Mouse (Mus musculus) ZHBTc4 (cell line): Measurements from ENCODE around the gene Oard1.
A peak's percentile ranks its signal among the peaks of the same experiment; 100 is the strongest.

Source experiments
- DNase-seq: peaks from one replicate; pipeline ENCODE4 v3.0.0-alpha.2; 2011; ENCODE audit warnings: low read depth, low spot score

The Oard1 gene

GRCm38 (mm10) chr17:48409380-48410298 lies at the start of gene Oard1, which contains the start of gene Nfya:
TSS of gene Oard1 (plus strand) at chr17:48410014.
TSS of gene Nfya (minus strand) at chr17:48409906.
- DNase-seq: peak; percentile 100

- DNase-seq: no peak
These were observed 49.4 kb upstream of the Oard1 start for GRCm38 (mm10) chr17:48360462-48360861.

GRCm38 (mm10) chr17:48362346-48362745 lies 47.5 kb upstream of the Oard1 start:
- DNase-seq: no peak

- no peak for DNase-seq
These were observed 46.8 kb upstream of the Oard1 start for GRCm38 (mm10) chr17:48362966-48363365.

- DNase-seq: no peak
These were observed 46.3 kb upstream of the Oard1 start for GRCm38 (mm10) chr17:48363421-48363965.

- DNase-seq: peak; percentile 65
These were observed 44.2 kb upstream of the Oard1 start for GRCm38 (mm10) chr17:48365511-48366155.

- DNase-seq: no peak
These were observed 43.0 kb upstream of the Oard1 start for GRCm38 (mm10) chr17:48366806-48367205.

GRCm38 (mm10) chr17:48371621-48372020 lies 38.2 kb upstream of the Oard1 start:
- DNase-seq: no peak

GRCm38 (mm10) chr17:48372987-48373386 lies 36.8 kb upstream of the Oard1 start:
- peak; percentile 24 for DNase-seq

- DNase-seq: no peak
These were observed 33.7 kb upstream of the Oard1 start for GRCm38 (mm10) chr17:48376102-48376501.

GRCm38 (mm10) chr17:48379050-48379449 lies 30.8 kb upstream of the Oard1 start:
- no peak for DNase-seq

- DNase-seq: no peak
These were observed 23.9 kb upstream of the Oard1 start for GRCm38 (mm10) chr17:48385786-48386461.

GRCm38 (mm10) chr17:48388666-48389065 lies 21.1 kb upstream of the Oard1 start:
- no peak for DNase-seq

- DNase-seq: no peak
These were observed 20.4 kb upstream of the Oard1 start for GRCm38 (mm10) chr17:48389442-48389841.

GRCm38 (mm10) chr17:48391446-48391845 lies 18.4 kb upstream of the Oard1 start:
- DNase-seq: no peak

GRCm38 (mm10) chr17:48392616-48393015 lies 17.2 kb upstream of the Oard1 start:
- no peak for DNase-seq

GRCm38 (mm10) chr17:48401710-48402109 lies 8.1 kb upstream of the Oard1 start:
- no peak for DNase-seq

- DNase-seq: no peak
These were observed 7.1 kb upstream of the Oard1 start for GRCm38 (mm10) chr17:48402751-48403150.

- DNase-seq: no peak
These were observed 6.0 kb upstream of the Oard1 start for GRCm38 (mm10) chr17:48403848-48404247.

- no peak for DNase-seq
These were observed 5.1 kb upstream of the Oard1 start for GRCm38 (mm10) chr17:48404706-48405105.

- no peak for DNase-seq
These were observed 2.7 kb upstream of the Oard1 start for GRCm38 (mm10) chr17:48407154-48407553.
